Mouse (Mus musculus) CH12.LX (cell line): Measurements from ENCODE around the gene Brat1.

Source experiments
- CTCF ChIP-seq, 2 experiments: IDR thresholded peaks in 1 of 2; conservative IDR thresholded peaks in 1 of 2; 2 replicates each; pipeline ENCODE4 v1.5.1; 2011 to 2012; ENCODE audit warnings: low read depth in 2 of 2, low read length in 2 of 2, improper control_type of control experiment in 1 of 2, inconsistent platforms in 1 of 2, mild to moderate bottlenecking in 1 of 2, moderate library complexity in 1 of 2
- E2F4 ChIP-seq: IDR thresholded peaks from 2 replicates; pipeline ENCODE4 v1.6.1; 2011; ENCODE audit warnings: low read depth, low read length, improper control_type of control experiment; ENCODE audit not compliant: insufficient replicate concordance
- ELF1 ChIP-seq: IDR thresholded peaks from 2 replicates; pipeline ENCODE4 v1.6.1; 2014; ENCODE audit warnings: low read depth, mild to moderate bottlenecking, inconsistent platforms, low read length, improper control_type of control experiment
- EP300 ChIP-seq: IDR thresholded peaks from 2 replicates; pipeline ENCODE4 v1.6.1; 2011; ENCODE audit warnings: low read length, improper control_type of control experiment
- JUN ChIP-seq: IDR thresholded peaks from 2 replicates; pipeline ENCODE4 v1.6.1; 2011; ENCODE audit warnings: low read depth, mild to moderate bottlenecking, low read length, improper control_type of control experiment, moderate library complexity; ENCODE audit not compliant: insufficient read depth
- MAX ChIP-seq: IDR thresholded peaks from 2 replicates; pipeline ENCODE4 v1.6.1; 2011; ENCODE audit warnings: low read length, improper control_type of control experiment
- MAZ ChIP-seq: IDR thresholded peaks from 2 replicates; pipeline ENCODE4 v1.6.1; 2012; ENCODE audit warnings: low read depth, mild to moderate bottlenecking, inconsistent platforms, low read length, improper control_type of control experiment, moderate library complexity
- MXI1 ChIP-seq: IDR thresholded peaks from 2 replicates; pipeline ENCODE4 v1.6.1; 2011; ENCODE audit warnings: mild to moderate bottlenecking, low read depth, low read length, improper control_type of control experiment
- NRF1 ChIP-seq: IDR thresholded peaks from 2 replicates; pipeline ENCODE4 v1.6.1; 2014; ENCODE audit warnings: low read depth, mild to moderate bottlenecking, inconsistent platforms, low read length, improper control_type of control experiment, moderate library complexity
- POLR2A ChIP-seq: IDR thresholded peaks from 2 replicates; pipeline ENCODE4 v1.6.1; 2011; ENCODE audit warnings: low read depth, mild to moderate bottlenecking, improper control_type of control experiment, low read length
- UBTF ChIP-seq: IDR thresholded peaks from 2 replicates; pipeline ENCODE4 v1.6.1; 2012; ENCODE audit warnings: low read depth, mild to moderate bottlenecking, inconsistent platforms, low read length, improper control_type of control experiment, moderate library complexity
- USF2 ChIP-seq: conservative IDR thresholded peaks from 2 replicates; pipeline ENCODE4 v1.6.1; 2011; ENCODE audit warnings: low read depth, low read length, improper control_type of control experiment
- ZMIZ1 ChIP-seq: IDR thresholded peaks from 2 replicates; pipeline ENCODE4 v1.6.1; 2012; ENCODE audit warnings: low read depth, mild to moderate bottlenecking, inconsistent platforms, low read length, improper control_type of control experiment

DNA sequence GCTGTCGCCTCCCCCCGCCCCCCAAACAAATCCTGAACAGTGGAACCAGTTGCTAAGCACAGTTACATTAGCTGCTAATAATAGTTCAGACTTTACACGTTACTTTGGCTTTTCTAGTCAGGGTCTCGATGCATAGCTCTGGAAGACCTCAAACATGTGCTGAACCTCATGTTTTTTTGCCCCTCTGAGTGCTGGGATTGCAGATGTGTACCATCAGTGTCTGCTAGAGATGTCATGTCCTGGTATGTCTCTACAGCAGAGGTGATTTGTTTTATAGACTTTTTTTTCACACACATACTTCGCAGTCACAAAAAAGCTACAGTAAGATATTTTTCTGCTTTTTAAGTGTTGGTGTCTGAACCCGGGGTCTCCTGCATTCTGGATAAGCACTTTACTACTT lies 32.7 kb upstream of the Brat1 start:
- no peak for TF ChIP-seq CTCF (conservative IDR thresholded peaks at IDR 0.05 in 1 of 2, IDR thresholded peaks at IDR 0.05 in 1 of 2; ENCODE audit: low read depth in 2 of 2, low read length in 2 of 2)
- TF ChIP-seq UBTF, result no peak
- no peak for TF ChIP-seq MXI1
- no peak for TF ChIP-seq MAZ
- TF ChIP-seq ELF1, result no peak
- no peak for TF ChIP-seq EP300
- TF ChIP-seq MAX, result no peak
- TF ChIP-seq POLR2A, result no peak
- no peak for TF ChIP-seq NRF1
- no peak for TF ChIP-seq USF2
- TF ChIP-seq JUN, result no peak
- TF ChIP-seq ZMIZ1, result no peak
- no peak for TF ChIP-seq E2F4
